Mouse (Mus musculus) ES-E14 (cell line): ENCODE data around the gene Racgap1. TPM values are rescaled to one million over a fixed set of nuclear protein-coding genes. Genes with fewer than 3 reads are reported as not detected.
A peak's percentile ranks its signal among the peaks of the same experiment; 100 is the strongest.

Experiments
- DNase-seq: peaks from one replicate; pipeline ENCODE4 v3.0.0-alpha.2; 2013; ENCODE audit warnings: low read depth, low spot score
- H3K27ac ChIP-seq: 2 replicates; pipeline ENCODE4 v1.5.1; 2012; ENCODE audit warnings: low read depth, mild to moderate bottlenecking, low read length, moderate library complexity, mixed read lengths; ENCODE audit not compliant: poor library complexity, insufficient read depth, severe bottlenecking
- H3K36me3 ChIP-seq: 2 replicates; pipeline ENCODE4 v1.6.1; 2012; ENCODE audit warnings: mild to moderate bottlenecking, low read length, moderate library complexity, mixed read lengths; ENCODE audit not compliant: control insufficient read depth, poor library complexity, insufficient read depth, severe bottlenecking
- H3K4me1 ChIP-seq, 2 experiments: fragments of 150-350 bp in 1 of 2; sonication (generic) in 1 of 2; 2 replicates each; pipeline ENCODE4 v1.6.1; 2012; ENCODE audit warnings: low read length in 2 of 2, mild to moderate bottlenecking in 1 of 2, mixed read lengths in 1 of 2; ENCODE audit not compliant: control insufficient read depth in 2 of 2, insufficient read depth in 2 of 2, poor library complexity in 1 of 2
- H3K4me3 ChIP-seq, 2 experiments: fragments of 150-350 bp in 1 of 2; sonication (generic) in 1 of 2; 2 replicates each; pipeline ENCODE4 v1.5.1; 2012; ENCODE audit warnings: low read length in 2 of 2, low read depth in 1 of 2, mild to moderate bottlenecking in 1 of 2, mixed read lengths in 1 of 2; ENCODE audit not compliant: insufficient read depth in 1 of 2, poor library complexity in 1 of 2, severe bottlenecking in 1 of 2
- H3K9ac ChIP-seq: 2 replicates; pipeline ENCODE4 v1.6.1; 2012; ENCODE audit warnings: low read depth, mild to moderate bottlenecking, low read length, mixed read lengths; ENCODE audit not compliant: poor library complexity, insufficient read depth, severe bottlenecking
- H3K9me3 ChIP-seq: fragments of 150-350 bp; sonication (generic); 2 replicates; pipeline ENCODE4 v1.6.1; 2012; ENCODE audit warnings: low read depth, mild to moderate bottlenecking, low read length; ENCODE audit not compliant: control insufficient read depth, insufficient read depth
- CHD2 ChIP-seq: IDR thresholded peaks from 2 replicates; pipeline ENCODE4 v1.6.1; 2014; ENCODE audit warnings: mild to moderate bottlenecking, low read depth, low read length, inconsistent platforms
- HCFC1 ChIP-seq: IDR thresholded peaks from 2 replicates; pipeline ENCODE4 v1.6.1; 2012; ENCODE audit warnings: low read length, inconsistent platforms, borderline replicate concordance; ENCODE audit not compliant: insufficient read depth
- MAFK ChIP-seq: IDR thresholded peaks from 2 replicates; pipeline ENCODE4 v1.6.1; 2014; ENCODE audit warnings: mild to moderate bottlenecking, low read depth, low read length, inconsistent platforms; ENCODE audit not compliant: insufficient read depth
- ZC3H11A ChIP-seq: IDR thresholded peaks from 2 replicates; pipeline ENCODE4 v1.6.1; 2012; ENCODE audit warnings: low read depth, mild to moderate bottlenecking, inconsistent platforms, low read length, borderline replicate concordance
- ZNF384 ChIP-seq: IDR thresholded peaks from 2 replicates; pipeline ENCODE4 v1.6.1; 2012; ENCODE audit warnings: low read depth, low read length, inconsistent platforms
- in situ Hi-C, 2 experiments: fragments of 600-800 bp; cut with MboI; formaldehyde crosslinking; loops; one replicate each; pipeline ENCODE4 v1.15.1; 2025; ENCODE audit warnings: low sequenced_read_pairs in 2 of 2, inconsistent platforms in 1 of 2; ENCODE audit not compliant: unreplicated experiment in 2 of 2
- total RNA-seq: library from RNA; depleted of rRNA; stranded (reverse); fragments of 300-350 nt; gene quantifications from 2 replicates; pipeline ENCODE4 v1.2.3, GENCODE M21; 2012

Racgap1 gene
- total RNA-seq, 1 experiment = 127 TPM

GRCm38 (mm10) chr15:99590429-99591084, 60.9 kb downstream of the Racgap1 start, which contains the start of gene Aqp5:
Gene Aqp5, plus strand, starts transcription at chr15:99590782.
- no peak for DNase-seq
- in situ Hi-C loops = no loop called here

DNA sequence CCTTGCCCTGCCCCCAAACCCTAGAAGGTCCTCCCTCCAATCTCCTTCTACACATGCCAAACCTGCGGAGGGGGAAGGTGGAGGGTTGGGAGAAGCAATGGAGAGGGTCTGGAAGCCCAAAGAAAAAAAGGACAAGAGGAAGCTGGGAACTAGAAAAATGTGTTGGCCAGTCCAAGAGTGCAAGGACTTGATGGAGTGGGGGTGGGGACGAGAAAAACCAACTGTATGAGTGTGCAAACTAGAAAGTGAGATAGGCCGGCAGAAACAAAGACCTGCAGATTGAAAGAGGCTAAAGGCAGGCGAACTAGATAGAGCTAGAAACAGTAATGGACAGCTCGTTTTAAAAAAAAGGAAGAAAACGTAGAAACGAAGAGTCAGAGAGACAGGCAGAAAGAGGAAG, 61.8 kb downstream of the Racgap1 start:
- Histone ChIP-seq H3K4me3 (no peak overlapping the region), H3K27ac (no peak overlapping the region), H3K36me3 (no peaks in the 10 kb centered on the region), H3K9ac (no peak overlapping the region), H3K4me1 (peaks cover 0 to 9% of the 10 kb centered on the region in 2 experiments; a peak in 3 of 4 replicates), H3K9me3 (no peaks in the 10 kb centered on the region)
- TF ChIP-seq HCFC1 = no peak
- TF ChIP-seq ZNF384 = no peak
- TF ChIP-seq CHD2 = no peak
- TF ChIP-seq ZC3H11A = no peak
- TF ChIP-seq MAFK = no peak
- in situ Hi-C loops = no loop called here
- no peak for DNase-seq

More at GRCm38 (mm10) chr15:99590429-99591084, 60.9 kb downstream of the Racgap1 start, which contains the start of gene Aqp5:
- peaks cover 0 to 3% of the 10 kb centered on the region in 2 experiments; a peak in 1 of 4 replicates for H3K4me1 ChIP-seq
- no peak within 1 kb of the TSS for H3K27ac ChIP-seq
- no peaks in the 10 kb centered on the region for H3K9me3 ChIP-seq
- TF ChIP-seq ZNF384 = no peak
- TF ChIP-seq CHD2 = no peak
- TF ChIP-seq MAFK = no peak
- TF ChIP-seq HCFC1 = no peak
- no peak for TF ChIP-seq ZC3H11A
- H3K36me3 ChIP-seq = no peaks in the 10 kb centered on the region
- H3K4me3 ChIP-seq = peak within 1 kb of the TSS; percentile 69 to 70
- H3K9ac ChIP-seq = peak within 1 kb of the TSS; percentile 64

DNA sequence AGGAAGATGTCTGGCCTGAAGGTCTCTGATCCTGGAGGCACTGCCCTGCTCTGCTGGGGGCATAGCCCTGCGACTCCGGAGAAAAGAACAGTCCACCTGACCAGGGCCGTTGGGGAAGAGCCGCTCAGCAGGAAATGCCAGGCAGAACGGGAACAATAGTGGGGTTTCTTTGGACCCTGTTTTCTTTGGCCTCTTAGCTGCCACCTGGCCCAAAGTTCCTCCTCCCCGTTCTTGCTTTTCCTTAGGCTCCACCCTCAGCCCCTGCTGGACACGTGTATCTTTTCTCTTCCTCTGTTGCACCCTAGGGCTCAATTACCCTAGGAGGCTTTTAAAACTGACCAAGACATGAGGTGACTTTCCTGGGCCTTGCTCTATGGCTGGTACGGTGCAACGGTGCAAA, 62.2 kb downstream of the Racgap1 start:
- Histone ChIP-seq H3K9ac (no peak overlapping the region), H3K4me1 (peaks cover 4 to 13% of the 10 kb centered on the region in 2 experiments; a peak in 3 of 4 replicates), H3K36me3 (no peaks in the 10 kb centered on the region), H3K9me3 (no peaks in the 10 kb centered on the region), H3K27ac (no peak overlapping the region), H3K4me3 (no peak overlapping the region)
- in situ Hi-C loops = no loop called here
- DNase-seq = no peak
- TF ChIP-seq ZNF384 (no peak), MAFK (no peak), CHD2 (no peak), HCFC1 (no peak), ZC3H11A (no peak)

GRCm38 (mm10) chr15:99586525-99586924, 64.9 kb downstream of the Racgap1 start:
- H3K27ac ChIP-seq = no peak overlapping the region
- no peaks in the 10 kb centered on the region for H3K9me3 ChIP-seq
- no peak for TF ChIP-seq ZC3H11A
- no peak for TF ChIP-seq CHD2
- no peak for TF ChIP-seq MAFK
- no peak for TF ChIP-seq ZNF384
- TF ChIP-seq HCFC1 = no peak
- no peaks in the 10 kb centered on the region for H3K36me3 ChIP-seq
- H3K9ac ChIP-seq = no peak overlapping the region
- in situ Hi-C loops = no loop called here
- DNase-seq = no peak
- H3K4me3 ChIP-seq = no peak overlapping the region
- H3K4me1 ChIP-seq = peaks cover 6 to 15% of the 10 kb centered on the region in 2 experiments; a peak in 3 of 4 replicates
